Mouse (Mus musculus): ENCODE data around the gene Olfr71.

Gene Olfr71

GRCm38 (mm10) chr4:43709869-43710268 lies at the start of gene Olfr71:
TSS of gene Olfr71 (minus strand) at chr4:43710255.
- in situ Hi-C loops (cut with MboI; ENCODE audit: low sequenced_read_pairs), result no loop called here

GRCm38 (mm10) chr4:43757213-43757612 lies 47.2 kb upstream of the Olfr71 start:
- in situ Hi-C loops (cut with MboI; ENCODE audit: low sequenced_read_pairs), result no loop called here

- in situ Hi-C loops (cut with MboI; ENCODE audit: low sequenced_read_pairs), result loop anchor here (25.0 kb wide), 2 partner anchors 117 to 242 kb away; partner anchors contain the start of genes Ccin and Olfr155
These were observed 35.1 kb upstream of the Olfr71 start for GRCm38 (mm10) chr4:43745187-43745586.

- in situ Hi-C loops (cut with MboI; ENCODE audit: low sequenced_read_pairs), result loop anchor here (25.0 kb wide), 2 partner anchors 119 to 244 kb away; partner anchors contain the start of genes Ccin and Olfr155
These were observed 33.0 kb upstream of the Olfr71 start for GRCm38 (mm10) chr4:43743099-43743498.

- in situ Hi-C loops (cut with MboI; ENCODE audit: low sequenced_read_pairs), result loop anchor here (25.0 kb wide), 2 partner anchors 120 to 245 kb away; partner anchors contain the start of genes Ccin and Olfr155
These were observed 32.6 kb upstream of the Olfr71 start for GRCm38 (mm10) chr4:43742637-43743036.

GRCm38 (mm10) chr4:43741526-43741925 lies 31.5 kb upstream of the Olfr71 start:
- in situ Hi-C loops (cut with MboI; ENCODE audit: low sequenced_read_pairs), result loop anchor here (25.0 kb wide), 2 partner anchors 121 to 246 kb away; partner anchors contain the start of genes Ccin and Olfr155

GRCm38 (mm10) chr4:43738989-43739674 lies 29.1 kb upstream of the Olfr71 start:
- in situ Hi-C loops (cut with MboI; ENCODE audit: low sequenced_read_pairs), result loop anchor here (25.0 kb wide), 2 partner anchors 123 to 248 kb away; partner anchors contain the start of genes Ccin and Olfr155

- in situ Hi-C loops (cut with MboI; ENCODE audit: low sequenced_read_pairs), result loop anchor here (25.0 kb wide), 2 partner anchors 125 to 250 kb away; partner anchors contain the start of genes Ccin and Olfr155
These were observed 27.1 kb upstream of the Olfr71 start for GRCm38 (mm10) chr4:43737144-43737543.

- in situ Hi-C loops (cut with MboI; ENCODE audit: low sequenced_read_pairs), result loop anchor here (25.0 kb wide), 2 partner anchors 129 to 254 kb away; partner anchors contain the start of genes Ccin and Olfr155
These were observed 23.1 kb upstream of the Olfr71 start for GRCm38 (mm10) chr4:43733186-43733585.

- in situ Hi-C loops (cut with MboI; ENCODE audit: low sequenced_read_pairs), result loop anchor here (25.0 kb wide), 2 partner anchors 130 to 255 kb away; partner anchors contain the start of genes Ccin and Olfr155
These were observed 22.1 kb upstream of the Olfr71 start for GRCm38 (mm10) chr4:43732171-43732570.

- in situ Hi-C loops (cut with MboI; ENCODE audit: low sequenced_read_pairs), result loop anchor here (25.0 kb wide), 2 partner anchors 131 to 256 kb away; partner anchors contain the start of genes Ccin and Olfr155
These were observed 20.8 kb upstream of the Olfr71 start for GRCm38 (mm10) chr4:43730750-43731297.

- in situ Hi-C loops (cut with MboI; ENCODE audit: low sequenced_read_pairs), result loop anchor here (25.0 kb wide), 2 partner anchors 132 to 257 kb away; partner anchors contain the start of genes Ccin and Olfr155
These were observed 19.9 kb upstream of the Olfr71 start, which contains the start of gene Spaar for GRCm38 (mm10) chr4:43729794-43730550. TSS of gene Spaar (plus strand) at chr4:43730034.

GRCm38 (mm10) chr4:43729126-43729525 lies 19.1 kb upstream of the Olfr71 start:
- in situ Hi-C loops (cut with MboI; ENCODE audit: low sequenced_read_pairs), result loop anchor here (25.0 kb wide), 2 partner anchors 133 to 258 kb away; partner anchors contain the start of genes Ccin and Olfr155

- in situ Hi-C loops (cut with MboI; ENCODE audit: low sequenced_read_pairs), result loop anchor here (25.0 kb wide), 2 partner anchors 134 to 259 kb away; partner anchors contain the start of genes Ccin and Olfr155
These were observed 18.5 kb upstream of the Olfr71 start for GRCm38 (mm10) chr4:43728576-43728954.

GRCm38 (mm10) chr4:43727718-43728575 lies 17.9 kb upstream of the Olfr71 start:
- in situ Hi-C loops (cut with MboI; ENCODE audit: low sequenced_read_pairs), result loop anchor here (25.0 kb wide), 2 partner anchors 134 to 259 kb away; partner anchors contain the start of genes Ccin and Olfr155

GRCm38 (mm10) chr4:43726995-43727394 lies 16.9 kb upstream of the Olfr71 start, which contains the start of gene Hrct1:
TSS of gene Hrct1 (plus strand) at chr4:43727188.
- in situ Hi-C loops (cut with MboI; ENCODE audit: low sequenced_read_pairs), result loop anchor here (25.0 kb wide), 2 partner anchors 135 to 260 kb away; partner anchors contain the start of genes Ccin and Olfr155

- in situ Hi-C loops (cut with MboI; ENCODE audit: low sequenced_read_pairs), result loop anchor here (25.0 kb wide), 2 partner anchors 136 to 261 kb away; partner anchors contain the start of genes Ccin and Olfr155
These were observed 16.4 kb upstream of the Olfr71 start for GRCm38 (mm10) chr4:43726228-43726993.

GRCm38 (mm10) chr4:43724764-43725163 lies 14.7 kb upstream of the Olfr71 start:
- in situ Hi-C loops (cut with MboI; ENCODE audit: low sequenced_read_pairs), result loop anchor here (25.0 kb wide), 2 partner anchors 138 to 263 kb away; partner anchors contain the start of genes Ccin and Olfr155

All from CH12F3 (cell line).